Mouse (Mus musculus) heart, adult 11 months (tissue): ENCODE data around the gene Folr2.

Experiments
- DNase-seq: peaks from one replicate; pipeline ENCODE4 v3.0.0; 2022

Folr2 gene

DNA sequence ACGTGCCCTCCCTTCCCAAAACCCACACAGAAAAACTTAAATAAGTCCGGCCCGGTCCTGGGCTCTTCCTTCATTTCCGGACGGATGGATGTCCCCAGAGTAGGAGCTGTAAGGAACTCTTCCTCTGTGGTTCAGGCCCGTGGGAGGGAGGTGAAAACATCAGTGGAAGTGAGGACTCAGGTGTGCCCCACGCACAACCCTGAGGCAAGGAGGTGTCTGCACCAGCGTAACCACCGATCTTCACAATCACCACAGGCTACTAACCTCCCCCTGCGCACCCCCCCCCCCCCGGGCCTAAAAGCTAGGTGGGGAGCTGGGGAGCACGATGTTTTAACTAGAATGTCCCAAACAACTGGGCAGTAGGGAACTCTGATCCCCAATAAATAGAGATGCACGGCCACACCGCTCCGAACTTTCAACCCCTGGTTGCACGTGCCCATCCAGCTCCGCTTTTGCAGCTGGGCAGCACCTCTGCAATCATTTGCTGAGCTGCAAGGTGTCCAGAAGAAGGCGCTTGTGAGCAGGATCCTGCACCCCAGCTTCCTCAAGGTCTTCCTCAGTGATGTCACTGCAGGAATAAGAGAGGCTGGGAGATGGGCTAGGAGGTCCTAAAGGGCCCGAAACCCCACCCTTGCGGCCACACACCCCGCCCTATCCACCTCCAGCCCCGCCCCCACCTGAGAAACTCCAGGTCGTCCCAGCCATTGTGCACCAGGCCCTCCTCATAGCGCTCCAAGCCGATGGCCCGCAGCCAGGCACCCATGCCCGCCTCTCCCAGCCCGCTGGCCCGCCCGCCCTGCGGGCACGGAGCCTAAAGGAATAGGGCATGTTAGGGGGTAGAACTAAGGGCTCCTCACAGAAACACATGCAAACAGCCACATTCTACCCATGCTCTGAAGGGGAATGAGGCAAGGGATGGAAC, 33.9 kb downstream of the Folr2 start:
- peak; percentile 93 for DNase-seq

DNA sequence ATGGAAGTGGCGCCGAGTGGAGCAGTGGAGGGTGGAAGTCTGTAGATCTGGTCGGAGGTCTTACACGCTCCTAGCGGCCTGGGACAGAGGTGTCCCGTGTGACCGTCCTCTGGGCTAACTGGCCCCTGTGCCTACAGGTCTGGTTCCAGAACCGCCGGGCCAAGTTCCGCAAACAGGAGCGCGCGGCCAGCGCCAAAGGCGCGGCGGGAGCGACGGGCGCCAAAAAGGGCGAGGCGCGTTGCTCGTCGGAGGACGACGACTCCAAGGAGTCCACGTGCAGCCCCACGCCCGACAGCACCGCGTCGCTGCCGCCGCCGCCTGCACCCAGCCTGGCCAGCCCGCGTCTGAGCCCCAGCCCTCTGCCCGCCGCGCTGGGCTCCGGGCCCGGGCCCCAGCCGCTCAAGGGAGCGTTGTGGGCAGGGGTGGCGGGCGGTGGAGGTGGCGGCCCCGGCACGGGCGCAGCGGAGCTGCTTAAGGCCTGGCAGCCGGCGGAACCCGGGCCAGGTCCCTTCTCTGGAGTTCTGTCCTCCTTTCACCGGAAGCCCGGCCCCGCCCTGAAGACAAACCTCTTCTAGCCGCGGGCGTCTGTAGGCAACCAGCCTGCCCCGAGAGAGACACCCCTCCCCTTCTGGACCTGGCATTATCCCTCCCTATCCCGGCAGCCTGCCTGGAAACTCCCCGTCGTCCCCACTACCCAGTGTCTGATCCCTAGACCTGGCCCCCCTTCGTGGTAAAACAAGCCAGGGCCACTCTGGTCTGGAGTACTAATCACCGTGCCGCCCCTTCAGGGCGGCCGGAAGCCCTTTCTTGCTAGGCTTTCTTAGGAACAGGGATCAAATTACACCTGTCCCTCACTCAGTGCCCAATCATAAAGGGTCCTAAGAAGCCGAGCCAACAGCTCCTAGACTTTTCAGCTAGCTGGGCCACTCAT, 35.2 kb downstream of the Folr2 start:
- DNase-seq = peak; percentile 99

DNA sequence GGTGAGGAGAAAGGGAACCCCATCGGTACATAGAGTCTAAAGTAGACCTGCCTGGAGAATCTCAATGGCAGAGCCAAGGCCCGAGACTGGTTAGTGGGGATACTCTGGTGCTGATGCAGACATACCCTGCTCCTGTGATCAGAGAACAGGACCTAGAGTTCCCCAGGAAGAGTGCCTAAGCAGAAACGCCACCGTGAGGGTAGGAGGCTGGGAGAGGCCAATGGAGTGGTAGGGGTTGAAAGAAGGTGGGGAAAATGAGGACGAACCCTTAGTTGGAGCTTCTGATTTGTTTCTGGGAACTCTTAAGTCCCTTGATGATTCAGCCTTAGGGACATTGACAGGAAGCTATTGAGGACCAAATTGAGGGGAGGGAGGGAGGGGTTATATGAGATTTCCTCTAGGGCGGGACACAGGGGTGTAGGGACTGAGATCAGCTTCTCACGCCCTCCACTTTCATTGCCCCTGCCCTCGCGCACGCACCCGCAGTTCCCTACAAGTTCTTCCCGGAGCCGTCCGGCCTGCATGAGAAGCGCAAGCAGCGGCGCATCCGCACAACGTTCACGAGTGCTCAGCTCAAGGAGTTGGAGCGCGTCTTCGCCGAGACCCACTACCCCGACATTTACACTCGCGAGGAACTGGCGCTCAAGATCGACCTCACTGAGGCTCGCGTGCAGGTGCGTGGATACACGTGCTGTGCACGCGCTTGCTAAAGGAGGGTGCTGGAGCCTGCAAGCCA, 36.5 kb downstream of the Folr2 start:
- peak; percentile 92 for DNase-seq

DNA sequence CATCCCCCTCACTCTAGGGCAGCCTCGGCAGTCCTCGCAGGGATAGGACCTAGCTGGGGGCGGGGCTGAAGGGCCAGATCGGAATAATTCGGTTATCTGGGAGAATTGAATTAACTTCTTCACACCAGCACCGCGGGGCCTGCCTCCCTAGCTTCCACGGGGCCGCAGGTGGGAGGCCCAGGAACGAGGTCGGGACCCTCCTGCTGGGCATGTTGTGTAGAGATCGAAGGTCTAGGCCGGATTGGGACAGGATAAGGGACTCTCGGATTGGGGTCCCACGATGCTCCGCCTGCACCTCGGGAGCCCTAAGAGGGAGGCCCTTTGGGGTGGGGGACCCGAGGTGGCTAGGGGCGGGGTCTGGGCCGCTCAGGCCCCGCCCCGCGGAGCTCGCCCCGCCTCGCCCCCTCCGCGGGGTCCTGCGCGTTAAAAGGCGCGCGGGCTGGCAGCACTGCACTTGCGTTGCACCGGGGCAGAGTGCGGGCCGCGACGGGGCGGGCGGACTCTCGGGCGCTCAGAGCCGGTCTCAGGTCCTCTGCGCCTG, 39.1 kb downstream of the Folr2 start, which contains the start of gene Phox2a:
Gene Phox2a, plus strand, starts transcription at position 453 of the 541 bp plus-strand sequence.
- no peak for DNase-seq
